Comparison of ENCODE assay signal across 28 mouse cellular contexts in the genomic region with DNA sequence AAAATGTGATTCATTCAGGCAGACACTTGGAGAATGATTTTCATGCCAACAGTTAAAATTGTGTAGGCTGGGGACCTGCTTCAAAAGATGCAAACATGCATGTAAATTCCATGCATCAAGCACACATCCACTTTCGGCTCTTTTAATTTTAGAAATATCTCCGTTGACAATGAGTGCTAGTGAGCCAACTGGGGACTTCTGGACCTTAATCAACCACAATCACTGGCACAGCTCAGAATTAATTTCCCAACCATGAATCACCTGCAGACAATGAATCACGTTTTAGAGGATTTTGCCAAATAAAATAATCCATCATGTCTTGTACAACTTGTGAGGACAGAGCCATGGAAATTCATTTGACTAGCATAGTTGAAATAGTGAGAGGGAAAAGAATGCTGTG.
A peak's percentile ranks its signal among the peaks of the same experiment; 100 is the strongest.
DNase-seq lines count a peak whose midpoint lies in the region; ATAC-seq and TF ChIP-seq lines count a peak whose summit lies in the region.
"Had no signal": no experiment of that assay in that cellular context is flagged by ENCODE, and none has a peak within 500 bp of the region (broad histone marks: within the 10 kb centered on the region; RNA-seq: fewer than 3 reads in every experiment).

No protein-coding gene starts in this region.

- H3K9me3 ChIP-seq in lung, postnatal 0 days (ENCODE audit: low read length) = no peaks in the 10 kb centered on the region
- H3K9me3 ChIP-seq: embryonic facial prominence, embryonic 13.5 days; forebrain, embryonic 10.5 days; heart, embryonic 10.5 days; hindbrain, embryonic 15.5 days; limb, embryonic 15.5 days; lung, embryonic 15.5 days; midbrain, embryonic 13.5 days; neural tube, embryonic 12.5 days had no signal

- no peak for TF ChIP-seq CTCF in lung, postnatal 0 days (IDR thresholded peaks at IDR 0.05)

- H3K4me2 ChIP-seq in lung, postnatal 0 days (replicated peaks; ENCODE audit: low read depth, low read length) = no peak overlapping the region
- H3K4me2 ChIP-seq: embryonic facial prominence, embryonic 13.5 days; hindbrain, embryonic 15.5 days; limb, embryonic 15.5 days; lung, embryonic 15.5 days; midbrain, embryonic 13.5 days; neural tube, embryonic 12.5 days had no signal

- no peaks in the 10 kb centered on the region for H3K36me3 ChIP-seq in lung, postnatal 0 days (ENCODE audit: insufficient read depth, low read length)
- H3K36me3 ChIP-seq: embryonic facial prominence, embryonic 13.5 days; forebrain, embryonic 10.5 days; G1E; heart, embryonic 10.5 days; hindbrain, embryonic 15.5 days; limb, embryonic 15.5 days; lung, embryonic 15.5 days; midbrain, embryonic 13.5 days; neural tube, embryonic 12.5 days had no signal

- 38% methylated on average over 3 of the region's 3 CpGs for WGBS in lung, postnatal 0 days

- no peak for TF ChIP-seq EP300 in lung, postnatal 0 days (IDR thresholded peaks at IDR 0.05)

- DNase-seq in adrenal gland, postnatal 14 days = peak; percentile 4
- no peak for DNase-seq in adrenal gland, postnatal 4 days (ENCODE audit: low spot score in 2 of 2)
- peak; percentile 18 for DNase-seq in lung, postnatal 0 days (ENCODE audit: low spot score)
- no peak for DNase-seq in lung, postnatal 4 days
- DNase-seq in fat pad, adult 2 months (ENCODE audit: extremely low read depth, low read depth, low spot score) = peak; percentile 1
- no peak for DNase-seq in heart, adult 9 months (ENCODE audit: low spot score in 2 of 2)
- DNase-seq in frontal cortex, postnatal 36 days (ENCODE audit: low spot score in 2 of 2) = no peak
- DNase-seq: cerebellum, adult 18-20 months; cerebellum, postnatal 25 days; heart, postnatal 4 days; kidney, postnatal 4 days; left cerebral cortex, postnatal 4 days; thymus, postnatal 14 days had no signal

- H3K4me1 ChIP-seq in lung, postnatal 0 days (ENCODE audit: insufficient read depth, low read depth, low read length) = no peaks in the 10 kb centered on the region
- H3K4me1 ChIP-seq: embryonic facial prominence, embryonic 13.5 days; heart, embryonic 10.5 days; hindbrain, embryonic 15.5 days; limb, embryonic 15.5 days; lung, embryonic 15.5 days; midbrain, embryonic 13.5 days; neural tube, embryonic 12.5 days had no signal

- H3K4me3 ChIP-seq in lung, postnatal 0 days (ENCODE audit: low read depth, low read length) = no peak overlapping the region
- H3K4me3 ChIP-seq: embryonic facial prominence, embryonic 13.5 days; forebrain, embryonic 10.5 days; heart, embryonic 10.5 days; hindbrain, embryonic 15.5 days; left cerebral cortex, adult 2 months; limb, embryonic 15.5 days; lung, embryonic 15.5 days; midbrain, embryonic 13.5 days; neural tube, embryonic 12.5 days had no signal

- no peak overlapping the region for H3K9ac ChIP-seq in lung, postnatal 0 days (replicated peaks; ENCODE audit: low read depth)
- H3K9ac ChIP-seq: embryonic facial prominence, embryonic 13.5 days; hindbrain, embryonic 15.5 days; limb, embryonic 15.5 days; liver, embryonic 14.5 days; lung, embryonic 15.5 days; midbrain, embryonic 13.5 days; neural tube, embryonic 12.5 days had no signal

- ATAC-seq in lung, postnatal 0 days = peak; percentile 12; the same call in 1 of the 2 replicates
- no peak for ATAC-seq in megakaryocyte-erythroid progenitor cell, adult 5-6 weeks (replicated peaks; ENCODE audit: low FRiP score, low TSS enrichment, poor library complexity, severe bottlenecking)
- ATAC-seq: forebrain, embryonic 16.5 days; intestine, postnatal 0 days; midbrain, embryonic 13.5 days had no signal

- H3K27ac ChIP-seq in lung, postnatal 0 days (ENCODE audit: low read length) = no peak overlapping the region
- H3K27ac ChIP-seq: embryonic facial prominence, embryonic 13.5 days; forebrain, embryonic 10.5 days; heart, embryonic 10.5 days; hindbrain, embryonic 15.5 days; left cerebral cortex, adult 2 months; limb, embryonic 15.5 days; liver, embryonic 14.5 days; lung, embryonic 15.5 days; midbrain, embryonic 13.5 days; neural tube, embryonic 12.5 days had no signal

- no peaks in the 10 kb centered on the region for H3K27me3 ChIP-seq in lung, postnatal 0 days (replicated peaks; ENCODE audit: insufficient read depth, low read length)
- H3K27me3 ChIP-seq: CH12.LX; embryonic facial prominence, embryonic 13.5 days; hindbrain, embryonic 15.5 days; limb, embryonic 15.5 days; lung, embryonic 15.5 days; midbrain, embryonic 13.5 days; neural tube, embryonic 12.5 days had no signal

Comparison
In these comparisons a context has a peak if more than half of its experiments do, and no peak if none do; other contexts are left out.
1. DNase-seq: peak in adrenal gland, postnatal 14 days (single experiment), lung, postnatal 0 days (single experiment) and fat pad, adult 2 months (single experiment); none in adrenal gland, postnatal 4 days (0 of 2), lung, postnatal 4 days (0 of 2), heart, adult 9 months (0 of 2) and frontal cortex, postnatal 36 days (0 of 2).